ENCODE assay signal across 10 mouse cellular contexts in genomic region chr4:132944776-132945175, GRCm38 (mm10). TPM values are rescaled to one million over a fixed set of nuclear protein-coding genes. Genes with fewer than 3 reads are reported as not detected.
A peak's percentile ranks its signal among the peaks of the same experiment; 100 is the strongest.
DNase-seq lines count a peak whose midpoint lies in the region; ATAC-seq and TF ChIP-seq lines count a peak whose summit lies in the region.
"Had no signal": no experiment of that assay in that cellular context is flagged by ENCODE, and none has a peak within 500 bp of the region (broad histone marks: within the 10 kb centered on the region; RNA-seq: fewer than 3 reads in every experiment).

No protein-coding gene starts in this region.

- peaks cover 20% of the 10 kb centered on the region for H3K27me3 ChIP-seq in liver, embryonic 12.5 days (replicated peaks)
- H3K27me3 ChIP-seq in ES-Bruce4 (ENCODE audit: control insufficient read depth, insufficient read depth, low read length, poor library complexity, severe bottlenecking): no peaks in the 10 kb centered on the region
- H3K27me3 ChIP-seq in limb, embryonic 10.5 days (ENCODE audit: low read depth, poor library complexity, severe bottlenecking): peaks cover 14% of the 10 kb centered on the region

- 69% methylated on average over 4 of the region's 4 CpGs for WGBS in liver, embryonic 12.5 days (ENCODE audit: insufficient replicate concordance)
- WGBS in limb, embryonic 10.5 days: 81% methylated on average over 4 of the region's 4 CpGs

- H3K9me3 ChIP-seq in liver, embryonic 12.5 days (replicated peaks): no peaks in the 10 kb centered on the region
- 0 out of 2 replicates have a peak, but pooled peaks cover 2% of the 10 kb centered on the region for H3K9me3 ChIP-seq in ES-Bruce4 (replicated peaks; ENCODE audit: control insufficient read depth, insufficient read depth, low read length, poor library complexity, severe bottlenecking)
- no peaks in the 10 kb centered on the region for H3K9me3 ChIP-seq in limb, embryonic 10.5 days (replicated peaks)

- no peak for ATAC-seq in liver, embryonic 12.5 days

- no peaks in the 10 kb centered on the region for H3K36me3 ChIP-seq in liver, embryonic 12.5 days
- H3K36me3 ChIP-seq in ES-Bruce4 (ENCODE audit: control insufficient read depth, insufficient read depth, low read length, poor library complexity, severe bottlenecking): no peaks in the 10 kb centered on the region
- no peaks in the 10 kb centered on the region for H3K36me3 ChIP-seq in limb, embryonic 10.5 days

- 0 out of 2 replicates have a peak overlapping the region, but pooled peaks have one; percentile 60 for H3K27ac ChIP-seq in liver, embryonic 12.5 days
- peak overlapping the region; percentile 35; the same call in 1 of the 2 replicates for H3K27ac ChIP-seq in ES-Bruce4 (ENCODE audit: insufficient read depth, low read length)
- 0 out of 2 replicates have a peak overlapping the region, but pooled peaks have one; percentile 43 for H3K27ac ChIP-seq in limb, embryonic 10.5 days

- no peak for TF ChIP-seq EP300 in ES-Bruce4 (IDR thresholded peaks at IDR 0.05; ENCODE audit: insufficient read depth, low read depth, low read length)

- H3K4me2 ChIP-seq in liver, embryonic 12.5 days: no peak overlapping the region

- peak; percentile 89 for DNase-seq in heart, adult 11 months
- no peak for DNase-seq in heart, adult 8-10 months (ENCODE audit: low spot score)
- no peak for DNase-seq in liver
- no peak for DNase-seq in limb, embryonic 10.5 days (ENCODE audit: low spot score)
- no peak for DNase-seq in frontal cortex, postnatal 25 days (ENCODE audit: low spot score in 2 of 2)
- no peak for DNase-seq in right cerebral cortex, adult 18-20 months

- no peak for TF ChIP-seq POLR2A in ES-Bruce4 (IDR thresholded peaks at IDR 0.05; ENCODE audit: insufficient read depth, low read length)

- TF ChIP-seq CTCF in ES-Bruce4 (IDR thresholded peaks at IDR 0.05; ENCODE audit: low read depth, low read length): no peak

- H3K4me1 ChIP-seq in liver, embryonic 12.5 days: peaks cover 33% of the 10 kb centered on the region
- H3K4me1 ChIP-seq in ES-Bruce4 (ENCODE audit: control insufficient read depth, insufficient read depth, low read length): peaks cover 4% of the 10 kb centered on the region
- H3K4me1 ChIP-seq in limb, embryonic 10.5 days: peaks cover 41% of the 10 kb centered on the region

- no peak overlapping the region for H3K4me3 ChIP-seq in liver, embryonic 12.5 days
- no peak overlapping the region for H3K4me3 ChIP-seq in ES-Bruce4 (ENCODE audit: low read depth, low read length)
- no peak overlapping the region for H3K4me3 ChIP-seq in limb, embryonic 10.5 days
- H3K4me3 ChIP-seq: erythroblast, embryonic 14.5 days had no signal

- no peak overlapping the region for H3K9ac ChIP-seq in liver, embryonic 12.5 days
- no peak overlapping the region for H3K9ac ChIP-seq in ES-Bruce4 (ENCODE audit: low read depth, poor library complexity, severe bottlenecking)

RNA-seq across cellular contexts. Expression of gene Fam76a, which starts 22.4 kb away (rescaled TPM):
- 10 to 100 TPM; 35.4 to 43.7 (median 39.9) TPM for total RNA-seq in heart, adult 8-10 months (2022)
- 22.6 and 25.8 TPM in 2 replicates for polyA plus RNA-seq in liver, embryonic 12.5 days (2016; fragmentation: Nextera tagmentation; extraction: Ambion mirVana)
- polyA plus RNA-seq in ES-Bruce4 (2011; ENCODE audit: insufficient read depth, insufficient read length, low read depth, missing spikeins): 22.8 and 24.3 TPM in 2 replicates
- polyA plus RNA-seq in limb, embryonic 10.5 days (2016; fragmentation: Nextera tagmentation; extraction: Ambion mirVana): 25.7 and 27.9 TPM in 2 replicates

RNA-seq across cellular contexts. Expression of gene Fgr, which starts 29.1 kb away (rescaled TPM):
- 1 to 10 TPM in 1 of 4 experiments, under 1 TPM in 3; 0.14 to 2.5 (median 0.49) TPM for total RNA-seq in heart, adult 8-10 months (2022)
- 0.60 and 0.73 TPM in 2 replicates for polyA plus RNA-seq in liver, embryonic 12.5 days (2016; fragmentation: Nextera tagmentation; extraction: Ambion mirVana)
- 0.70 and 1.9 TPM in 2 replicates for polyA plus RNA-seq in ES-Bruce4 (2011; ENCODE audit: insufficient read depth, insufficient read length, low read depth, missing spikeins)
- polyA plus RNA-seq in limb, embryonic 10.5 days (2016; fragmentation: Nextera tagmentation; extraction: Ambion mirVana): 0.19 and 0.33 TPM in 2 replicates
- total RNA-seq: gastrocnemius, adult 8-10 months had no signal
